Mouse (Mus musculus) CH12.LX (cell line): ENCODE measurements at regions not wholly inside any gene's neighbourhood (a gene's known extent, or its start where the extent isn't known, plus 50 kb on each side); places are given as distances from the start of the nearest gene placed in this dataset.

Source experiments
- DNase-seq: peaks from one replicate; pipeline ENCODE4 v3.0.0-alpha.2; 2013; ENCODE audit errors: extremely low read depth
- H3K27ac ChIP-seq: 2 replicates; pipeline ENCODE4 v1.5.1; 2012; ENCODE audit warnings: low read depth, mild to moderate bottlenecking, control low read depth, moderate library complexity; ENCODE audit not compliant: insufficient read depth
- H3K27me3 ChIP-seq: replicated peaks from 2 replicates; pipeline ENCODE3; 2012; ENCODE audit warnings: inconsistent platforms
- H3K36me3 ChIP-seq, 2 experiments: replicated peaks in 1 of 2; 2 replicates each; pipeline versions ENCODE3 to v1.6.1; 2012; ENCODE audit warnings: inconsistent platforms in 1 of 2, low read length in 1 of 2, mild to moderate bottlenecking in 1 of 2, mixed read lengths in 1 of 2, moderate library complexity in 1 of 2; ENCODE audit not compliant: control insufficient read depth in 1 of 2, insufficient read depth in 1 of 2
- H3K4me1 ChIP-seq, 2 experiments: 2 replicates each; pipeline ENCODE4 v1.6.1; 2012; ENCODE audit warnings: inconsistent platforms in 1 of 2, moderate library complexity in 1 of 2; ENCODE audit not compliant: insufficient read depth in 2 of 2, control insufficient read depth in 1 of 2
- H3K4me2 ChIP-seq: 2 replicates; pipeline ENCODE4 v1.6.1; 2012; ENCODE audit warnings: low read depth, mild to moderate bottlenecking, control low read depth; ENCODE audit not compliant: poor library complexity, insufficient read depth, severe bottlenecking
- H3K4me3 ChIP-seq, 3 experiments: fragments of 150-350 bp in 1 of 3; sonication (generic) in 1 of 3; replicated peaks in 1 of 3; 2 replicates each; pipeline versions ENCODE3 to v1.5.1; 2011 to 2012; ENCODE audit warnings: low read depth in 2 of 3, low read length in 2 of 3, mild to moderate bottlenecking in 2 of 3, moderate library complexity in 2 of 3, control low read depth in 1 of 3, improper control_type of control experiment in 1 of 3, inconsistent platforms in 1 of 3, mixed read lengths in 1 of 3; ENCODE audit not compliant: poor library complexity in 1 of 3
- H3K79me2 ChIP-seq: replicated peaks from 2 replicates; pipeline ENCODE4 v1.6.1; 2012; ENCODE audit warnings: mild to moderate bottlenecking, moderate library complexity; ENCODE audit not compliant: control insufficient read depth, poor library complexity, insufficient read depth, severe bottlenecking; ENCODE audit errors: extremely low read depth
- H3K9ac ChIP-seq: 2 replicates; pipeline ENCODE4 v1.6.1; 2012; ENCODE audit warnings: low read depth, mild to moderate bottlenecking, control low read depth, moderate library complexity; ENCODE audit not compliant: insufficient read depth
- H3K9me3 ChIP-seq: replicated peaks from 2 replicates; pipeline ENCODE3; 2012; ENCODE audit warnings: low read length, inconsistent platforms, mixed read lengths
- CHD2 ChIP-seq: IDR thresholded peaks from 2 replicates; pipeline ENCODE4 v1.6.1; 2011; ENCODE audit warnings: low read length, improper control_type of control experiment
- CTCF ChIP-seq, 2 experiments: IDR thresholded peaks in 1 of 2; conservative IDR thresholded peaks in 1 of 2; 2 replicates each; pipeline ENCODE4 v1.5.1; 2011 to 2012; ENCODE audit warnings: low read depth in 2 of 2, low read length in 2 of 2, improper control_type of control experiment in 1 of 2, inconsistent platforms in 1 of 2, mild to moderate bottlenecking in 1 of 2, moderate library complexity in 1 of 2
- EP300 ChIP-seq: IDR thresholded peaks from 2 replicates; pipeline ENCODE4 v1.6.1; 2011; ENCODE audit warnings: low read length, improper control_type of control experiment
- ETS1 ChIP-seq: conservative IDR thresholded peaks from 2 replicates; pipeline ENCODE4 v1.6.1; 2012; ENCODE audit warnings: low read depth, mild to moderate bottlenecking, inconsistent platforms, low read length, improper control_type of control experiment, moderate library complexity
- GABPA ChIP-seq: IDR thresholded peaks from 2 replicates; pipeline ENCODE4 v1.6.1; 2012; ENCODE audit warnings: low read depth, low read length, improper control_type of control experiment, inconsistent platforms; ENCODE audit not compliant: insufficient replicate concordance
- HCFC1 ChIP-seq: IDR thresholded peaks from 2 replicates; pipeline ENCODE4 v1.6.1; 2012; ENCODE audit warnings: low read depth, mild to moderate bottlenecking, inconsistent platforms, low read length, improper control_type of control experiment
- IRF4 ChIP-seq: IDR thresholded peaks from 2 replicates; pipeline ENCODE4 v1.6.1; 2014; ENCODE audit warnings: low read depth, mild to moderate bottlenecking, inconsistent platforms, low read length, improper control_type of control experiment
- KAT2A ChIP-seq: IDR thresholded peaks from 2 replicates; pipeline ENCODE4 v1.6.1; 2012; ENCODE audit warnings: low read length, improper control_type of control experiment, inconsistent platforms; ENCODE audit not compliant: insufficient replicate concordance
- MAFK ChIP-seq: IDR thresholded peaks from 2 replicates; pipeline ENCODE4 v1.6.1; 2011; ENCODE audit warnings: low read length, improper control_type of control experiment; ENCODE audit not compliant: insufficient replicate concordance
- MAX ChIP-seq: IDR thresholded peaks from 2 replicates; pipeline ENCODE4 v1.6.1; 2011; ENCODE audit warnings: low read length, improper control_type of control experiment
- MAZ ChIP-seq: IDR thresholded peaks from 2 replicates; pipeline ENCODE4 v1.6.1; 2012; ENCODE audit warnings: low read depth, mild to moderate bottlenecking, inconsistent platforms, low read length, improper control_type of control experiment, moderate library complexity
- MEF2A ChIP-seq: IDR thresholded peaks from 2 replicates; pipeline ENCODE4 v1.6.1; 2014; ENCODE audit warnings: low read depth, mild to moderate bottlenecking, inconsistent platforms, low read length, improper control_type of control experiment, borderline replicate concordance
- MYC ChIP-seq: IDR thresholded peaks from 2 replicates; pipeline ENCODE4 v1.6.1; 2011; ENCODE audit warnings: low read depth, mild to moderate bottlenecking, improper control_type of control experiment, low read length
- NELFE ChIP-seq: IDR thresholded peaks from 2 replicates; pipeline ENCODE4 v1.6.1; 2011; ENCODE audit warnings: low read depth, low read length, improper control_type of control experiment
- PAX5 ChIP-seq: IDR thresholded peaks from 2 replicates; pipeline ENCODE4 v1.6.1; 2012; ENCODE audit warnings: low read length, inconsistent platforms, mixed read lengths
- POLR2A ChIP-seq: IDR thresholded peaks from 2 replicates; pipeline ENCODE4 v1.6.1; 2011; ENCODE audit warnings: low read depth, mild to moderate bottlenecking, improper control_type of control experiment, low read length
- RAD21 ChIP-seq: IDR thresholded peaks from 2 replicates; pipeline ENCODE4 v1.6.1; 2011; ENCODE audit warnings: low read depth, mild to moderate bottlenecking, low read length, improper control_type of control experiment, moderate library complexity
- RCOR1 ChIP-seq: conservative IDR thresholded peaks from 2 replicates; pipeline ENCODE4 v1.6.1; 2012; ENCODE audit warnings: low read depth, mild to moderate bottlenecking, inconsistent platforms, low read length, improper control_type of control experiment
- SMC3 ChIP-seq: IDR thresholded peaks from 2 replicates; pipeline ENCODE4 v1.6.1; 2011; ENCODE audit warnings: low read depth, low read length, improper control_type of control experiment
- TBP ChIP-seq: conservative IDR thresholded peaks from 2 replicates; pipeline ENCODE4 v1.6.1; 2011; ENCODE audit warnings: low read depth, low read length, improper control_type of control experiment
- TCF12 ChIP-seq: IDR thresholded peaks from 2 replicates; pipeline ENCODE4 v1.6.1; 2014; ENCODE audit warnings: low read depth, mild to moderate bottlenecking, inconsistent platforms, low read length, improper control_type of control experiment
- USF1 ChIP-seq: IDR thresholded peaks from 2 replicates; pipeline ENCODE4 v1.6.1; 2014; ENCODE audit warnings: low read depth, mild to moderate bottlenecking, inconsistent platforms, low read length, improper control_type of control experiment
- USF2 ChIP-seq: conservative IDR thresholded peaks from 2 replicates; pipeline ENCODE4 v1.6.1; 2011; ENCODE audit warnings: low read depth, low read length, improper control_type of control experiment
- ZC3H11A ChIP-seq: IDR thresholded peaks from 2 replicates; pipeline ENCODE4 v1.6.1; 2012; ENCODE audit warnings: low read depth, mild to moderate bottlenecking, inconsistent platforms, low read length, improper control_type of control experiment
- ZKSCAN1 ChIP-seq: IDR thresholded peaks from 2 replicates; pipeline ENCODE4 v1.6.1; 2012; ENCODE audit warnings: low read depth, inconsistent platforms, low read length, improper control_type of control experiment, borderline replicate concordance
- ZMIZ1 ChIP-seq: IDR thresholded peaks from 2 replicates; pipeline ENCODE4 v1.6.1; 2012; ENCODE audit warnings: low read depth, mild to moderate bottlenecking, inconsistent platforms, low read length, improper control_type of control experiment
- dilution Hi-C: fragments of 300-500 bp; cut with MboI; formaldehyde crosslinking; loops from 2 replicates; pipeline ENCODE4 v1.14.3; 2020; ENCODE audit warnings: low sequenced_read_pairs; ENCODE audit not compliant: extremely low pct_unique_long_range_greater_than_20kb, extremely low pct_ligation_motif_present
- in situ Hi-C: fragments of 300-500 bp; cut with MboI; formaldehyde crosslinking; loops from 3 replicates; pipeline ENCODE4 v1.14.3; 2019; ENCODE audit warnings: low sequenced_read_pairs, low pct_ligation_motif_present, low pct_unique_long_range_greater_than_20kb, mixed read lengths

DNA sequence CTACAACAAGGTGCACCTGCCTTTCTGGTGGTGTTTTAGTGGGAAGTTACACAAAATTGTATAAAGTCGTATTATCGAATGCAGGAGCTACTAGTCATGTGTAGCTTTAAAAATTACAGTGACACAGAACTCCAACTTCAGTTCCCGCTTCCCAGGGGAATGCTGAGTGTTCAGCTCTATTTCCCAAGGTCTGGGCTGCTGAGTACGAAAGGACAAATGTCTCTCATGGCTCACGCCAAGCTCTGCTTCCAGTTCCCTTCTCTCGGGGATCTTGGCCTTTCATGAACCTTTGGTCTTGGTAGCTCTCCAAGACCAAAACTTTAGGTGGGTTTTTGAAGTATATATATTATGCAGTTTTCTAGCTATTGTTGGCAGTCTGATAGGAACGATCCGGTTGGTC, 104.3 kb downstream of the Fam43a start:
- Histone ChIP-seq H3K79me2 (no peaks in the 10 kb centered on the region), H3K27ac (no peak overlapping the region), H3K4me3 (no peak overlapping the region), H3K36me3 (no peaks in the 10 kb centered on the region), H3K4me2 (no peak overlapping the region), H3K27me3 (no peaks in the 10 kb centered on the region), H3K9ac (no peak overlapping the region), H3K9me3 (peaks cover 11% of the 10 kb centered on the region), H3K4me1 (peaks cover 0 to 6% of the 10 kb centered on the region in 2 experiments; a peak in 1 of 4 replicates)
- DNase-seq, result no peak
- in situ Hi-C loops (no loop called here), dilution Hi-C loops (no loop called here)
- TF ChIP-seq RCOR1 (no peak), ETS1 (no peak), MAFK (no peak), ZMIZ1 (no peak), USF2 (no peak), KAT2A (no peak), TCF12 (no peak), NELFE (no peak), RAD21 (no peak), EP300 (no peak), MEF2A (no peak), HCFC1 (no peak), CHD2 (no peak), POLR2A (no peak), ZKSCAN1 (no peak)

DNA sequence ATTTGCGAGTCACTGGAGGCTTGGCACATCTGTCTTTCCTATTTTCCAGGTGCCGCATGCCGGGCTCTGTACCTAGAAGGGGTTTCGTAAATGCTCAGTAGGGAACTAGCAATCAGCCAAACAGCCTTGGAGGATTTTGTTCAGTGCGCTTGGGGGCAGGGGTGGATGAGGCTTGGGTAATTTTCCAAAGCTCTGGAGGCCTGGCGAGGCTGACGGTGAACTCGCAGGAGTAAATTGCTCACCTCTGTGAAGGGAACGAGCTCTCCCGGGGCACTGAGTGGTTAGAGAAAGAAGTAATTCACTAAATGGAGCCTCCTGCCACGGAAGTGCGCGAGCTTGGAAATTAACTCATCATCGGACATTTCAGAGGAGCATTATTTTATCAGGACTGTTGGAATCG, 110.0 kb downstream of the Fam43a start:
- no peak; the same call in 1 of the 2 replicates for TF ChIP-seq MAX
- no peak for TF ChIP-seq USF1
- TF ChIP-seq PAX5, result no peak
- TF ChIP-seq ZMIZ1, result no peak; the same call in 1 of the 2 replicates
- no peak for TF ChIP-seq IRF4
- peak; percentile 33; the same call in 1 of the 2 replicates for TF ChIP-seq MAZ
- TF ChIP-seq MYC, result no peak
- no peak for TF ChIP-seq GABPA
- no peak for TF ChIP-seq USF2
- no peak for TF ChIP-seq SMC3
- TF ChIP-seq TBP, result no peak
- TF ChIP-seq ZC3H11A, result no peak
- TF ChIP-seq NELFE, result no peak
- TF ChIP-seq RCOR1, result no peak
- 0 out of 2 replicates have a peak, but pooled peaks have one; percentile 0 for TF ChIP-seq TCF12
- no peak for TF ChIP-seq CTCF (conservative IDR thresholded peaks at IDR 0.05 in 1 of 2, IDR thresholded peaks at IDR 0.05 in 1 of 2; ENCODE audit: low read depth in 2 of 2, low read length in 2 of 2)
- in situ Hi-C loops (no loop called here), dilution Hi-C loops (no loop called here)
- Histone ChIP-seq H3K4me1 (peaks cover 13 to 43% of the 10 kb centered on the region in 2 experiments), H3K9me3 (peaks cover 11% of the 10 kb centered on the region), H3K27me3 (no peaks in the 10 kb centered on the region), H3K4me2 (peak overlapping the region; percentile 80), H3K27ac (no peak overlapping the region; the same call in 1 of the 2 replicates), H3K79me2 (no peaks in the 10 kb centered on the region), H3K36me3 (peaks cover 0 to 9% of the 10 kb centered on the region in 2 experiments), H3K4me3 (no peak overlapping the region), H3K9ac (peak overlapping the region; percentile 88)
- no peak for DNase-seq
